Comparison of ENCODE assay signal across 10 mouse cellular contexts in genomic region chr10:9549913-9550709, GRCm38 (mm10).
DNase-seq lines count a peak whose midpoint lies in the region; ATAC-seq and TF ChIP-seq lines count a peak whose summit lies in the region.
"Had no signal": no experiment of that assay in that cellular context is flagged by ENCODE, and none has a peak within 500 bp of the region (broad histone marks: within the 10 kb centered on the region; RNA-seq: fewer than 3 reads in every experiment).

No protein-coding gene starts in this region.

- no peak for ATAC-seq in kidney, postnatal 0 days (replicated peaks; ENCODE audit: low FRiP score, low read depth)
- ATAC-seq in embryonic facial prominence, embryonic 11.5 days (replicated peaks; ENCODE audit: insufficient number of reproducible peaks, low FRiP score, low TSS enrichment, low read depth) = peak; percentile 59; the same call in 1 of the 2 replicates
- no peak for ATAC-seq in liver, embryonic 13.5 days (ENCODE audit: low read depth)
- ATAC-seq in inflammation-experienced regulatory T-cells, adult 6 months = no peak

- peak overlapping the region; percentile 31; the same call in 1 of the 2 replicates for H3K27ac ChIP-seq in kidney, postnatal 0 days
- H3K27ac ChIP-seq in embryonic facial prominence, embryonic 11.5 days (replicated peaks; ENCODE audit: low read depth, low read length) = 0 out of 2 replicates have a peak overlapping the region, but pooled peaks have one; percentile 49
- H3K27ac ChIP-seq in liver, embryonic 13.5 days = 0 out of 2 replicates have a peak overlapping the region, but pooled peaks have one; percentile 13
- H3K27ac ChIP-seq: liver, embryonic 14.5 days had no signal

- no peaks in the 10 kb centered on the region for H3K27me3 ChIP-seq in kidney, postnatal 0 days (ENCODE audit: insufficient read depth, low read length)
- H3K27me3 ChIP-seq in embryonic facial prominence, embryonic 11.5 days (ENCODE audit: control insufficient read depth, insufficient read depth, low read length) = no peaks in the 10 kb centered on the region
- H3K27me3 ChIP-seq in liver, embryonic 13.5 days = no peaks in the 10 kb centered on the region

- no peak overlapping the region for H3K9ac ChIP-seq in kidney, postnatal 0 days (ENCODE audit: low read depth, low read length)
- no peak overlapping the region for H3K9ac ChIP-seq in embryonic facial prominence, embryonic 11.5 days (replicated peaks; ENCODE audit: low read length)
- no peak overlapping the region for H3K9ac ChIP-seq in liver, embryonic 13.5 days
- H3K9ac ChIP-seq: liver, embryonic 14.5 days had no signal

- WGBS in kidney, postnatal 0 days = 41% methylated on average over 10 of the region's 10 CpGs
- WGBS in embryonic facial prominence, embryonic 11.5 days = 36% methylated on average over 10 of the region's 10 CpGs
- 57% methylated on average over 10 of the region's 10 CpGs for WGBS in liver, embryonic 13.5 days (ENCODE audit: insufficient replicate concordance)

- peak; percentile 84 for DNase-seq in kidney, postnatal 0 days (ENCODE audit: low spot score)
- DNase-seq in kidney, postnatal 36 days = no peak
- peak; percentile 51 for DNase-seq in brain, adult 2 months (ENCODE audit: low read depth, low spot score)
- peak; percentile 86 for DNase-seq in embryonic facial prominence, embryonic 11.5 days (ENCODE audit: low spot score)
- DNase-seq in liver, embryonic 13.5 days = no peak
- no peak for DNase-seq in retina, postnatal 1 day
- DNase-seq: adrenal gland, adult 8-10 months; cerebellum, postnatal 36 days had no signal

- no peaks in the 10 kb centered on the region for H3K4me1 ChIP-seq in kidney, postnatal 0 days (replicated peaks; ENCODE audit: insufficient read depth, low read length)
- no peaks in the 10 kb centered on the region for H3K4me1 ChIP-seq in embryonic facial prominence, embryonic 11.5 days (ENCODE audit: control insufficient read depth, insufficient read depth, low read length)
- H3K4me1 ChIP-seq in liver, embryonic 13.5 days (replicated peaks) = no peaks in the 10 kb centered on the region

- no peak for TF ChIP-seq CTCF in kidney, postnatal 0 days (IDR thresholded peaks at IDR 0.05; ENCODE audit: low read depth)

- no peak overlapping the region for H3K4me3 ChIP-seq in kidney, postnatal 0 days (replicated peaks; ENCODE audit: low read depth, low read length)
- H3K4me3 ChIP-seq in embryonic facial prominence, embryonic 11.5 days (ENCODE audit: low read depth, low read length) = no peak overlapping the region
- H3K4me3 ChIP-seq in liver, embryonic 13.5 days (replicated peaks) = no peak overlapping the region

- no peaks in the 10 kb centered on the region for H3K9me3 ChIP-seq in kidney, postnatal 0 days (replicated peaks; ENCODE audit: low read length)
- H3K9me3 ChIP-seq in embryonic facial prominence, embryonic 11.5 days (replicated peaks; ENCODE audit: control insufficient read depth, low read length) = no peaks in the 10 kb centered on the region
- no peaks in the 10 kb centered on the region for H3K9me3 ChIP-seq in liver, embryonic 13.5 days (replicated peaks)

- H3K4me2 ChIP-seq in kidney, postnatal 0 days (ENCODE audit: low read length) = peak overlapping the region; percentile 13; the same call in 1 of the 2 replicates
- no peak overlapping the region for H3K4me2 ChIP-seq in embryonic facial prominence, embryonic 11.5 days (ENCODE audit: low read depth, low read length)
- H3K4me2 ChIP-seq in liver, embryonic 13.5 days = no peak overlapping the region

- H3K36me3 ChIP-seq in kidney, postnatal 0 days (ENCODE audit: insufficient read depth, low read length) = no peaks in the 10 kb centered on the region
- no peaks in the 10 kb centered on the region for H3K36me3 ChIP-seq in embryonic facial prominence, embryonic 11.5 days (replicated peaks; ENCODE audit: control insufficient read depth, insufficient read depth, low read depth, low read length)
- H3K36me3 ChIP-seq in liver, embryonic 13.5 days = no peaks in the 10 kb centered on the region

Comparison
In these comparisons a context has a peak if more than half of its experiments do, and no peak if none do; other contexts are left out.
1. DNase-seq: peak in kidney, postnatal 0 days (single experiment), brain, adult 2 months (single experiment) and embryonic facial prominence, embryonic 11.5 days (single experiment); none in kidney, postnatal 36 days (0 of 2), liver, embryonic 13.5 days (single experiment) and retina, postnatal 1 day (single experiment).
2. Peak in every context shown above with its lines, with median percentiles within 50 percentile points of each other: H3K27ac ChIP-seq.